Mouse (Mus musculus) cortical plate, adult 2 months (tissue): Measurements from ENCODE around the gene Lyrm9.

Source experiments
- CTCF ChIP-seq: fragments of 200-500 bp; IDR thresholded peaks from 2 replicates; pipeline ENCODE4 v1.5.1; 2011; ENCODE audit warnings: mild to moderate bottlenecking, control low read depth, low read length; ENCODE audit not compliant: insufficient read depth; ENCODE audit errors: extremely low read depth
- POLR2A ChIP-seq: fragments of 200-500 bp; IDR thresholded peaks from 2 replicates; pipeline ENCODE4 v1.6.1; 2011; ENCODE audit warnings: mild to moderate bottlenecking, low read length, control low read depth; ENCODE audit not compliant: insufficient read depth; ENCODE audit errors: extremely low read depth

DNA sequence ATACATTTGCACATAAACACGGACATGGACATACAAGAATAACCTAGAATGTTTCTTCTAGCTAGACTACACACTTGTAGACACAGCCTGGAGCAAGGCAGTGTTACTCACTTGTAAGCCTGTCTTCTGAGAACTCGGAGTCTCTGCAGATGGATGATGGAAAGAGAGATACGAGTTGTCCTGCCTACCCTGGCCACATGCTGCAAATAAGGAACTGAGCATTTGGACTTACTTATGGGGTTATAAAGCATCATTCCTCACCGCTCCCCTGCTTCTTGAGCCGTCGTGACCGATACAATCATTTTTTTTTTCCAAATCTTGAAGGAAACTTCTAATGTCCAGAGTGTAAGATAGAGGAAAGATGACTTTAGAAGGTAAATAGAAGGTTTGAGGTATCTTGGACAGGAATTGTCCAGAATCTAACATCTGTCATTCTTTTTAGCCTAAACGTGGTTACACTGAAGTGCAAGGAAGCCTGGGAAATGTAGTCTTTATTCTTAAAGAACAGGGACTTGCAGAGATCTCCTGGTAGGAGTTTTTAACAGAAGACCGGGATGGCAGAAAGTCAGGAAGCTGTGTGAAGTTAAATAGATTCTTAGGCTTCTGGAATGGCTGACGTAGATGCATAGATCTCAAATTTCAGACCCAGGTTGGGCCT lies 30.2 kb upstream of the Lyrm9 start:
- TF ChIP-seq POLR2A (no peak), CTCF (no peak)
